Mouse (Mus musculus) left cerebral cortex, adult 9 months (tissue): ENCODE results near the gene Klkb1.
"Not testable (repeated sequence)": the region's sequence is repeated elsewhere in the genome, so short reads cannot be mapped to it uniquely, and the experiment has no call there.

Experiments used
- DNase-seq, 2 experiments: peaks; one replicate each; pipeline ENCODE4 v3.0.0; 2022; ENCODE audit warnings: low spot score in 2 of 2

Klkb1 gene

DNA sequence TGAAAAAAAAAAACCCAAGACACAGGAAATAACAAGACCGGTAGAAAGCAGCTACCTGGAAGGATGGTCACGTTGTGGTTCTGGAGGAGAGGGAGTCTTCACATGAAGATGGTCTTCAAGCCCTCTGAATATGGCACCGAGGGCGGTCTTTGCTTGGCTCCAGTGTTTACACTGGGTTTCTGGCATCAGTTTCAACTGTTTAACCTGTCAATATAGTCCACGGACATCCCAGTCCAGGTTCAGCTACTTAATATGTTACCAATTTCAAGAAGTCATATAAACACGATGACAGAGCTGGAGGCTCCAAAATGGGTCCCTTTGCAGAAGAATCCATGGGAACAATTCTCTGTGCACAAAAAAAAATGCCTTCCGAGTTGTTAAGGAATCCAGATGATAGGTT, at the start of gene Klkb1:
Klkb1 (minus strand) TSS at position 173 of the 400 bp plus-strand sequence.
- DNase-seq, result no peak

DNA sequence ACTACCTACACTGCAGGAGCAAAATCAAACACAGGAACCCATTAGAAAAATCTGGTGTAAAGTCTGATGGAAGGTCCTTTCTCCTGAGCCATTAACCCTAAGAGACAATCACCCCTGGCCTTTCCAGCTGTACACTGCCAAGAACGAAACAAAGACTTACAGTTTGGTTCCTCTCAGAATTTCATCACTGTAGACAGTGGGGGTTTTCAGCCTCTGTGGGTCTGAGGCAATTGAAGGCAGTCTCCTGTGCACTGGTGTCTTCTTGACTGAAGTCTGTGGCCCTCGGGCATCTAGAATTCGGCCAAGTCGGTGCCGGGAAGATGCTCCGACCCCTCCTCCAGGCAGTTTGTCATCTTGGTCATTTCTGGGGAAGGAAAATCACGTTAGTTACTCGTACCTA, 49.6 kb upstream of the Klkb1 start:
- DNase-seq, result no peak

DNA sequence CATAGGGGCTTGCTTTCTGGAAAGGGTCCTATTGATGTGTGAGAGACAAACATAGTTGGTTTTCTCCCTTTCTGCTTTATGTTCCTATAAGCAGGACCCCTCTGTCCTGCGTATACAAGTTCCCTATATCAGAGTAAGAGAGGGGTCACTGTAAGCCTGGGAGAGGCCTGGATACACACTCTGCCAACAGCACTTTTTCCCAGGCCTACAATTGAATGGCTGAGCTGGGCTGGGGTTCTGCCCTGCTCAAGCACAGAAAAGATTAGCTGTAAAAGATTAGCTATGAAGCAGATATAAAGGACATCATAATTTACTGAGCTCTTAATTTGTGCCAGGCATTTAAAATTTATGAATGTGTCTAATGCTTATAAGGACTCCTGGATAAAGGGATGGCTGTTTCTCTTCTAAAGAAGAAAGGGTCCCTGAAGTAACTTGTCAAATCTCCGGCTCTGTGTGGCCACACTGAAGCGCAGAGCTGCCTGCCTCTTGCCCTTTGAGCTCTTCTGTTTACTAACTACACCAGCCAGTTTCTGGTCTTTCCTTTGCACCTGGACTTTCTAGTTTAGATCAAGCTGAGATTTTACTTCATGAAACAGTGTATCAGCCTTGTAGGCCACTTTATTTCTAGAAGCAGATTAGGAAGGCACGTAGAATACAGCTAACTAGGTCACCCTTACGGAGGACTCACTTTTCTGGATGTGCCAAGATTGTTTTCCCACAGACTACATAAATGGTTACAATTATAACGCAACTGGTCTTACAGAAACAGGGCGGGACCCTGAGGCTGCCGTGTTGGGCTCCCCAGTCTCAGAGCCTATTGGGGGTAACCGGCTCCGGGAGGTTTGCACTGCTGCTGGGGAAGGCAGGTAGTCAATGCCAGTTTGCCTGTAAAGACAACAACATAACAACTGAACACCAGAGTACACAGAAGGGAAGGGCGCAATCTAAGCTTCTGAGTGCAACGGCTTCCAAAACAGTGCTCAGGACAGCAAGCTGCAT, 47.3 kb upstream of the Klkb1 start:
- no peak for DNase-seq

DNA sequence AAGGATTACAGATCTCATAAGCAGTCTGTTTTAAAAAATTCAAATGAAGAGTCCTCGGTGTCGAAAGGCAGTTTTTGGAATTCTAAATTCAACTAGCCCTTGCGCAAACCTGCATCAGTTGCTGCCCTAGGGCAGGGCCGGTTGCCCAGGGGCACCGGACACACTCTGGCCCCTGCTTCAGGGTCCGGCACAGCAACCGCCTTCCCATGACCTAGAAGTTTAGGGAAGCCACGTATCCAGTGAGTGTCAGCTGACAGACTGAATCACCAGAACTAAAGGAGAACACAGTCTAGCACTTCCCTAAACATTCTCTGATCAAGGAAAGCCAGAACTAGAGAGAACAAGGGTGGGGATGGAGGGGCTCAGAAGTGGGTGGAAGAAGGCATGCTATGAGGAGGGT, 38.8 kb upstream of the Klkb1 start:
- DNase-seq, result peak in 1 of 2 experiments; percentile 11

DNA sequence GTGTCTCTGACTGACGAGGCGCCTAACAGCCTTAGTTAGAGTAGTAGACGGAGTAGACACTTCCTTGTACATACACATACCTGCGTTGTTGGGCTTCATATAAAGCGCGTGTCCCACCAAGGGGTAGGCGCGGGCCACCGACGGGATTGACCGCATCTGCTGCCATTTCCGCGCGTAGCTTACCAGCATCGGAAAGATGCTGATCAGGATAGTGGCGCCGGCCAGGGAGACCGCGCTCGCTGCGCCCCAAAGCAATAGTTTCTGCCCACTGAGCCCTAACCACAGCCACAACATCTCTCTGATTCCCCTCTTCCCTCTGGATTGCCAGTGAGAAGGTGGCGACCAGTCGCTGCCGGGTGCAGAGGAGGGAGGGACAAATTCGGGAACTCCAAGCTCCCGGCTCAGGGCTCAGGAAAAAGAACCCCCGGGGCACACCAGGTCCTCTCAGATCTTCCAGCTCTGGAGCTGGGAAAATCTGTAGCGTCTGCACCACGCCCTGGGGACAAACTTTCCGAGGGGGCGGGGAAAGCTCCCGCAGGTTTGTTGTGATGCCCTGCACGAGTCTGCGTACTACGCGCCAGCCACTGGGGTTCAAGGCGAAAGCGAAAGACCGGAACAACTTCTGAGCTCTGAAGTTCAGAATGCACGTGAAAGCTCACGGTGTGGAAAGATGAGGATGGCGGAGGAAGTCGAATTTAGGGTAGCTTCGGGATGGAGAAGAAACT, 38.2 kb upstream of the Klkb1 start, which contains the start of gene Cyp4v3:
Cyp4v3 (minus strand) TSS at position 532 of the 725 bp plus-strand sequence.
- peak in 1 of 2 experiments; percentile 54 for DNase-seq

DNA sequence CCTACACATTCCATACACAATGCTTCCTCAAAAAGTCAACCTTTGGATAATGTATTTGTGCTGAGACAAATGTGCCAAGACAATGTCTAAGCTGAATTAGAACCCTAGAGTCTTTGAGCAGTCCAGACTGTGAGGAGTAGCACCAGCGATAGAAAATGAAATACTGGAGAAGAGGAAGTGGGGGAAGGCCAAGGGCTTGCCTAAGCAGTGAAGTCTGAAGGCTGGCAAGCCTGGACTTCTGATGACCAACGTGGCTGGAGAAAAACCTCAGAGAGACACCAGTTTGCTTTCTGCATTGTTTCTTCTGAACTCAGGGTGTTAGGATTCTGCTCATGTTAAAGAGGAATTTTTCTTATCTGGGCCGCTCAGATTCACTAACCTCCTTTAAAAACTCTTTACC, 36.2 kb upstream of the Klkb1 start:
- no peak for DNase-seq

DNA sequence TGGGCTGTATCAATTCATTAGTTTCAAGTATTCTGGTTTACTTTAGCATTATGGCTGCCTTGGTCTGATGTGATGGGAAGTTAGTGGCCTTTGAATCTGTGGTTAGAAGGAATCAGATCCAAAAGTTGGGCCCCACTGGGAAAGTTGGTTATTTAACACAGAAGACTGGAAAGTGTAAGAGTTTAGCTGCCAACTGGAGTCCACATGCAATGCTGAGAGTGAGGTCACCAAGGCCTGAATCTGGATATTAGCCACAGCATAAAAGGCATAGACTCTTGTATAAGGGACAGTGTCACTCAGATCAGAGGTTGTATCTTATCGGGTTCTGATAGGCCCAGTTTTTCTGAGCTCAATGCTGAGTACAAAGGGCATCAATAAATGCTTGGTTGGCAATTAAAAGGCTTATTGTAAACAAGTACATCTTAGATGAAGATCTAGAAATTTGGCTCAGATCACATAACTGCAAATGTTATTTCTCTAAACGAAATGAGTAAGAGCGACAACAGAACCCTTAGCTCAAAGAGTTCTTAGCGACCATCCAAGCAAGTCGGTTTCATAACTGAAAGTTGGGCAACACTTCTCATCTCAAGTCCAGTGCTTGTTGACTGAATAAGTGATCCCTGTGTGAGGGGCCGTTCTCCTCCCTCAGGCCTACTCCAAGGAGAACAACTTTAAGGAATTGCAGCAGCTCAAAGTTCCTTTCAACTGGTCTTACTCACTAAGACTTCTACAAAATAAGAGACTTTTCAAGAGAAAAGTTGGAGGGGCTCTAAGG, 34.7 kb upstream of the Klkb1 start:
- DNase-seq, result no peak

DNA sequence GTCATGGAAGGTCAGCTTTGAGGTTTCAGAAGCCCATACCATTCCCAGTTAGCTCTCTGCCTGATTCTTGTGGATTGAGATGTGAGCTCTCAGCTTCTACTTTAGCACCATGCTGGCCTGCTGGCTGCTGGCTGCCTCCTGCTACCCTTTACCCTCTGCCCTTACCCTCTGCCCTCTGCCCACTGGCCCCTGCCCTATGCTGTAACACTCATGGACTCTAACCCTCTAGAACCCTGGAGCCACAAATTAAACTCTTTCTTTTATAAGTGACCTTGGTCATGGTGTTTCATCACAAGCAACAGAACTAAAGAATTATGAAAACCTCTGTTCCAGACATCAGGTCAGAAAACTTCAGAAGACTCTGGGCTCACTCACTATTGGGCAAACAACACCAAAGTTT, 32.4 kb upstream of the Klkb1 start:
- not testable (repeated sequence) for DNase-seq

DNA sequence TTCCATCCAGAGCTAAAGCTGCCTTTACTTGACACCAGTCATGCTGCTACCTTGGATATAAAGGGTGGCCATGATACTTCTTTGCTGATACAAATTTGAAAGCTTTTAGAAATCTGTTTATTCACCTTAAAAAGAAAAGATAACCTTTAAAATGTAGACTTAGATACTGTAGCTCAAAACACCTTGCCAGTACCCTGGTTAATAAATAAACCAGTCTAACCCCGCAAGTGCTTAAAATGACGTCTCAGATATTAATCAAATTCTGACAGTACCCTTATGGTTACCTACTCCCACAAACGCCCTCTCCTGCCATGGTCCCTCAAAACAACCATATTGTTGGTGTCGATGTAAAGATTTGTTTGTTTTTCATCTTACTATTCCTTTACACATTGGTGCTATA, 29.5 kb upstream of the Klkb1 start:
- no peak for DNase-seq

DNA sequence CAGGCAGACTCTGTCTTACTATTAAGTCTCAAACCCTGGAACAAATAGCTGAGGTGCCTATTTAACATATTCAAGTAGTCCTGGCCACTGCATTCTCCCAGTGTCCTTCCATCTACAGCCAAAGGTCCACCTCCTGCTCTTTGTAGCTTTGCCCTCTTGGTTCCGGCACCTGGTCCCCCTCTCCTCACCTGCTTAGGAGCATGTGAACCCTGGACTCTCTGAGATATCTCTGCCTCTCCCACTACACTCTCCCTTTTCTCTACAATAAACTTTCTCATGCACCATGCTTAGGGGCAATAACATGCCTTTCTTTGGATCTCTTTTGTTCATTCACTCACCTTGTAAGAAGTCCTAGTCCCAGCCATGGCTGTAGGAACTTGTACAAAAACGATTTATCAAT, 26.7 kb upstream of the Klkb1 start:
- DNase-seq, result no peak

DNA sequence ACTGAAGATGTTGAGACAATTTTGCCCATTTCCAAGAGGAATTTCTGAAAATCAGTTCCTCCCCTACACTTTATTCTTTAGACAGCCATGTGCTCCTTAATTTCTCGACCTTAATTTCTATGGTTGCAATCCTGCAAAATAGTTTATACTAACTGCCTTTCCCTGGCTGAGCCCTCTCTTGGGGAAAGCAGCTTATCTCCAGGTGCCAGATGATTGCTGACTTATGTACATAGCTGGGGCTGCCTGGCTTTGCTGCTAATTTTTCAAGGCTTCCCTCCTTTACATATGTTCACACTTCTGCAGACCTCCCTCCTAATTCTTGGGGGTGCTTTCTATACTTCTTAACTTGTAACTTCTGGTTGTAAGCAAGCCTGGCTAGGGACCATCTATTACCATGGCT, 26.3 kb upstream of the Klkb1 start:
- no peak for DNase-seq

DNA sequence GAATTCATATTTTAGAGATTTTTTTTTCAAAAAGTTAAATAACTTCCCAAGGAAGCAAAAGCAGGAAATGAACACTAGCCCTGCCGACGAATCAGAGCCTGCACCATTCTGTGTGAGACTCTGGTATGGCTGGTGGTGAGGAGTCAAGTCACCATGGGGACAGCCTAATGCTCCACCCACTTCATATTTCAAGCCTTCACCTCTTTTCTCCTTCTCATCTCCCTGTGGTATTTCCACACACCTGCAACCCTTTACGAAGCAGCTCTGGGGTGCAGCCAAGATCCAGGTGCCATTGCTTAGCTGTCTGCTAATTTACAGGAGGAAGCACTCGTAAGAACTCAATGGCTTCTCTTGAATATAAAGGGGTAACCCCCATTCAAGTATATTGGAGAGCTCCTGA, 16.3 kb upstream of the Klkb1 start:
- DNase-seq, result no peak

DNA sequence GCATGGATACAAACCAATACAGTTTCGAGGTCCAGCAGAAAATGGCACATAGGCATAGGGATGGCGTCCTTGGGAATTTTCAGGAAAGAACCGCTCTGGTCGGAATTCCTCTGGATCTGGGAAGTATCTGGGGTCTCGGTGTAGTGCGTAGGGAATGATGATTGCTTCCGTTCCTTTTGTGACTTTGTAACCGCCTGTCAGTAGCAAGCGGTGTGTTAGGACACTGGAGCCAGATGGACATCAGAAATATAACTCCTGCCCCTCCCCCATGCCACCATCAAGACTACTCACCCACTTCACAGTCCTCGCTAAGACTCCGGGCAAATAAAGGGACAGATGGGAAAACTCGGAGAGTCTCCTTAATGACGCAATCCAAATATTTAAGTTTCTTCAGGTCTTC, 13.7 kb upstream of the Klkb1 start, which contains the start of gene Gm45753:
Gm45753 (minus strand) TSS at position 101 of the 400 bp plus-strand sequence.
- no peak for DNase-seq

DNA sequence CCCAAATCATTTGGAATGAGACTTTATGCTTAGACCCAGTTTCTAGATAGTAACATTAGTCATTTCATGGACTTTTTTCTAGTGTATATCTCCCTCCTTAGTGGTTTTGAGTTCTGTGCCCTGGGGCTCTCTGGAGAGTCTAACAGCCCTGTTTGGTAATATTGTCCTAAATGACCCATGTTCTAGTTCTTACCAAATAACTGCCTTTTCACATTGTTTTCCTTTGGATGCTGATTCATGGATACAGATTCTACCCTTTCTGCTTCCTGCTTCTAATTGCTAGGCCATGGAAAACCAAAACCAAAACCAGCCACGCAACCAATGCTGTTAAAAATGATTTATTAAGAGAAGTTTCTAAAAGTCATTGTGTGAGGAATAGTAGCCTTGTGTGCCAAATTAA, 10.8 kb upstream of the Klkb1 start:
- no peak for DNase-seq

DNA sequence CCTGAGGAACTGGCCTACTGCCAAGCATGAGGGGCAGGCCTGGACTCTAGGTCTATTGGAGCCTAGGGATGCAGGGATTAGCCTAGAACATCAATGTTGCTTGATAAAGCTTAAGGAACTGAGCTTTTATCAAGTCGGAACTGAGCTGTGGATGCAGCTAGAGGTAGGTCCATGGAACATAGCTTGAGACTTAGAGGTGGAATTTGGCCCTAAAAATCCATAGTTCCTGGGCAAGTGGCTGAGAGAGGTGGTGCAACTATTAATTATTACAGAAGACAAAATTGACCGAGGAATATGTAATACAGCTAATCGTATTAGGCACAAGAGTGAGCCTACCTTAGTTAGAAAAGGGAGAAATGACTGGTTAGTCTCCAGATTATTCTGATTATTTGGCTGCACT, 9.7 kb upstream of the Klkb1 start:
- no peak for DNase-seq

DNA sequence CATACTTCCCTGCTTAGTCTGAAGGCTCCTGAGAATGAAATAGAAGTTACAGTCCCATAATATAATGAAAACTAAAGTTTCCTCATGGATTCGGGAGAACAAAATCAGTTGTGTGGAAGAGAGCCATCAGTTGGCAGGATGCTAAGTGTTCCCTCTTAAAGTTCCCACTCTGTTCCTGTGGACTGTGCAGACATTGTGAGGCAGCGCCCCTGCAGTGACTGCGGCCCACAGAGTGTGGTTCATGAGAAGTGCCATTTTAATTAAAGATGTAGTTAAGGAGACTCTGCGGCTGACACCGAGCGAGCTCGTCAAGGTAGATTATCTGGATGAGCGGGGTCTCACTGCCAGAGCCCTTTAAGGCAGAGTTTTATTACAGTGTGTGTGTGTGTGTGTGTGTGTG, 7.7 kb upstream of the Klkb1 start:
- DNase-seq, result no peak

DNA sequence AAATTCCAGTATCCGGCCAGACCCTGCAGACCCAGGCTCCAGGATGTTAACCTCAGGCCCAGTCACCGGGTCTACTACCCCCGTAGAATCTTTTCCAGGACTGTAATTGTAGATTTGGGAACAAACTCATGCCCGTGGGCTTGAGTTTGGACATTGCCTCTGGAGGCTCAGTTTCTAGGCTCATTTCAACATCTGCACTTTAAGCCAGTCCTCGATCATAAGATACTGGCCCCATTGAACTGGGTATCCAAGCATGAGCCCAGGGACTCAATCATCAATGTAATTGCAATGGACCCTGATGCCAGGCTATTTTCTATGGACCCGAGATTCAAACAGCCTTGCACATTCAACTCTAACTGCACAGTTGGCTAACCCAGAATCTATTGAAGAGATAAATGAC, 617 bp upstream of the Klkb1 start:
- DNase-seq, result no peak

DNA sequence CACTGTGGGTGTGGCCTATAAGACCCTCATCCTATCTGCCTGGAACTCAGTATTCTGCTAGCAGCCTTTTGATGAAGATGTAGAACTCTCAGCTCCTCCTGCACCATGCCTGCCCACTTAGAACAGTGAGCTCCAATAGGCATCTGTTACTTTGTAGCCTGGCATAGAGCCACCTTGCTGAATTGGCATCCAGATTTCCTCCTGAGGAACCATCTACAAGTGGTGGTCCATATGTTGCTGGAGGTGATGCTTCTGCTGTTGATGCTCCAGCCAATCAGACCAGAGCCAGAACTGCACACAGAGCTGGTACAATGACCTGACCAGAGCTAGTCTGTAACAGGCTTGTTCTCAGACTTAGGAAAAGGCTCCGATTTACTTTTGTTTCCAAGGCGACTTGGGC, 2.9 kb downstream of the Klkb1 start:
- DNase-seq, result peak in 1 of 2 experiments; percentile 3

DNA sequence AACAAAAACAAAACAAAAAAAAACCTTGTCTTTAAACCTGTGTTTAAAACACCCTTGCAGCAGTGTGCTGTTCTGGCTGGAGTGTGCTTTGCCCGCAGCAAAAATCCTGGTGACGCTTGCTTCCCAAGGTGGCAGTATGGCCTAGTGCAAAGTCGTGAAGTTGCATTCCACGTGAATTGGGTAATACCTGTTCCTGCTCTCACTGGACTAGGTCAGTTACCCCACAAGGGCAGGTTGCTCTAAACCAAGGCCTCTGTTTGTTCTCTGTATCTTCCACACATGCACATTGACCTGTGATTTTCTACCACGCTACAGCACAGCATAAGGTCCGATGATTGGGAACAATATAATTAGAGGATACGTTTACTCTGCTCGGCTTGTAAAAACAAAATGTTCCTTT, 13.0 kb downstream of the Klkb1 start:
- no peak for DNase-seq

DNA sequence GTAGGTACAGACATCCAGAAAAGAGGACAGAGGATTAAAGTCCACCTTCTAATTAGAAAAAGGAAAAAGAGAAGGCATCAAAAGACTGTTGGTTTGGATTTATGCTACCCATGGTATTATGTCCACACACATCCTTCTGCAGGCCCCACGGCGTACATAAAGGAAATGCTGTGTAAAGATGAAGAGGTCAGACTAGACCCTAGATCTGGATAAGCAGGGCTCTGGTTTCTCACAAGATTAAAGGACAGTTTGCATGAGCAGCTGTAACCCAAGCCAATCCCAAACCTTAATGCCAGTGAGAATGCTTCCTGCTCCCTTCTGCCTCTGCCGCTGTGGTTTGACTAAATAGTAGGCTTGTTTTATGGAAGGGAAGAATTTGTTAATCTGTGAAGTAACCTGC, 17.2 kb downstream of the Klkb1 start:
- DNase-seq, result no peak

DNA sequence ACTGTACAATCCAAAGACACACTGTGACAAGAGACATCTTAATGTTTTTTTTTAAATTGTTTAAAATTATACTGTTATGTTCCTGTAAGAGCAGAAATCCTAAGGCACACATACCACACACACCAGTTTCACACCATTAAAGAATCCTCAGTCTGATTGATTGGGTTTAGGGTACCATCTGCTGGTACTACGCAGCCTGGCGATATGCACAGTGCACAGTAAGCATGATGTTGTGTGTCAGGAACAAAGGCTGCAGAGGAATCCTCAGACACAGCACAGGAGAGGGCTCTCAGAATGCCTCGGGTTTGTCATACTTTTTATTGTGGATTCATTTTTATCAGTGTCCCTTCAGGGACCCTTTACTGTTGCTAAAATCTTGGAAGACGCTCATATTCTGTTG, 20.3 kb downstream of the Klkb1 start:
- DNase-seq, result no peak

DNA sequence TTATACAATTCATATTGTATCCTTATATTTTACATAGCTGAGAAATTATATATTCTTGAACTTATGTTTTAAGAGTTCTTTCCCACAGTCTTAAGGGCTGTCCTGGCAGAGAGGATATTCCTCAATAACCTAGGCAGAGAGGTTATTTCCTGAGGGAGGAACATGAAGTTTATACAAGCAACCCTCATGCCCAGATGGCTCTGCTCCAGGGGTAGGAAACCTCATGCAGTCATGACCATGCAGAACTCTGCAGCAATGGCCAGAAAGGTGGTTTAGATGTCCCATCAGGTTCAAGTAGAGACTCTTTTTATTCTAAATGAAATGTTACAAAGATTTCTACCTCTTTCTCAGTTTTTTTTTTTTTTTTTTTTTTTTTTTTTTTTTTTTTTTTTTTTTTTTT, 25.6 kb downstream of the Klkb1 start:
- no peak for DNase-seq
